Mouse (Mus musculus) granulocyte monocyte progenitor cell, adult 5-6 weeks (primary cell): Measurements from ENCODE around the gene Coa3. TPM values are rescaled to one million over a fixed set of nuclear protein-coding genes. Genes with fewer than 3 reads are reported as not detected.
A peak's percentile ranks its signal among the peaks of the same experiment; 100 is the strongest.
"Not testable (repeated sequence)": the region's sequence is repeated elsewhere in the genome, so short reads cannot be mapped to it uniquely, and the experiment has no call there.

ENCODE experiments used
- ATAC-seq: replicated peaks from 2 replicates; pipeline ENCODE4 v1.8.0; 2016; ENCODE audit warnings: mild to moderate bottlenecking, moderate TSS enrichment, inconsistent platforms; ENCODE audit not compliant: poor library complexity, severe bottlenecking
- total RNA-seq, 2 experiments: library from RNA; stranded (forward) in 1 of 2; stranded (reverse) in 1 of 2; fragments of 200-712, 200-1000 nt in 1 of 2; fragments of >200 nt in 1 of 2; fragmentation: Nextera tagmentation in 1 of 2; gene quantifications; 2 replicates each; pipeline ENCODE4 v1.2.3; 2014 to 2017

Coa3 gene
- total RNA-seq (2014; fragmentation: Nextera tagmentation) (53.2 and 61.3 TPM in 2 replicates), total RNA-seq (2017) (32.3 and 35.5 TPM in 2 replicates)

DNA sequence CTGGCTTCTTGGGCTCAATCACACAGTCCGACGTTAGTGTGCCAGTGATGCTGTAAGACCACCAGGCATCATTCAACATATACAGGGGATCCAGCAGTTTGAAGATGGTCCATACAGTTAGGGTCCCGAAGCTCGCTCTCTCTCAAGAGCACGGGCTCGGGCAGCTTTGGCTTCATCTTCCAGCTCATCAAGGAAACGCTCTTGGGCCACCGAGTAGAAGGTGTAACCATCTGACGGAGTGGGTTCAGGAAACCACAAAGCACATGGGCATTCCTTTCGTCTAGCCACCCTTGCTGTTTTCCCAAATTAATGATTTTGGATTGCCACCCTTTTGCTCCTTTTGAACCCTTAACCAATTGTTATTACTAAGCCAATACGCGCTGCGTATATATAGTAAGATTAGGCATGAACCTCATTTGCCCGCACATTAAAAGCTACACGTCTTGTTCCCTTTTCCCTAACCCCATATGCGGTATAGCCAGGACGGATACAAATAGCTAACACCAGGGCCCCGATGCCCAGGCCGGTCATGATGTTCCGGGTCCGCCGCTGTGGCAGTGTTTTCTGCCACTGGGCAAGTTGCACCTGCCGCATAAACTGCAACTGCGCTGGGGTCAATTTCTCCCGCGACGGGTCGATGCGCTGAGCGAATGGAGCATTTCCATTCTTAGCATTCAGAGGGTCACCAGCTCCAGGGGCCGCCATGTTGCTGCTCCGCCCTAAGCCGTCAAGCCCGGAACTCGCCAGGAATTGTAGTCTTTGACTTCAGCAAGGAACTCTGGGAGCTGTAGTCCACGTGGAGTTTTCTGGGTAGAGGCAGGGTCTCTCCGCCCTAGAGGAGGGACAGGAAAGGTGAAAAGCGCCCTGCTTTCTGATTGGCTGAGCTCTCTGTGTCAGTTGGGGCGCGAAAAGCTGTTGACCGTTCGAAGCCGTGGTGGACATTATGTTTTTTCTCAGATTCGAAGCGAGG lies at the start of gene Coa3, which contains the start of gene Cntd1:
Gene Coa3 (minus strand): TSS at position 892 of the 970 bp plus-strand sequence.
Gene Cntd1 (plus strand): TSS at position 790 of the 970 bp plus-strand sequence.
- ATAC-seq: peak; percentile 92

DNA sequence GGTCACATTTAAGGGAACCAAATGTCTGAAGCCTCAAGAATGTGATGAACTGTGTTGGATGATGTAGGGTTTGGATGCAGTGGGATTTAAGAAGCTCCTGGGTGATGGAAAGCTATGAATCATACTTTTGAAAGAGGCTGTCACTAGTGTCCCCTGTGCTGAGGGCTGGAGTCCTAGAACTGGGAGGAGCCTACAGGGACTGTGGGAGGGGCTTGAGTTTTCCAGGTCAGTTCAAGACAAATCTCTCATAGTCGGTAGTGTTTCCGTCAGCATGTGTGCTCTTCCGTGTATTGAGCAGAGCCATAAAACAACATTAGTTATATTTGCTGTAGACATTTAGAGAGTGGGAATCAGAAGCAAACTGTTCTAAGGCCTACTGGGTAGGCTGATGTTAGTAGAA lies 48.4 kb upstream of the Coa3 start:
- no peak for ATAC-seq

DNA sequence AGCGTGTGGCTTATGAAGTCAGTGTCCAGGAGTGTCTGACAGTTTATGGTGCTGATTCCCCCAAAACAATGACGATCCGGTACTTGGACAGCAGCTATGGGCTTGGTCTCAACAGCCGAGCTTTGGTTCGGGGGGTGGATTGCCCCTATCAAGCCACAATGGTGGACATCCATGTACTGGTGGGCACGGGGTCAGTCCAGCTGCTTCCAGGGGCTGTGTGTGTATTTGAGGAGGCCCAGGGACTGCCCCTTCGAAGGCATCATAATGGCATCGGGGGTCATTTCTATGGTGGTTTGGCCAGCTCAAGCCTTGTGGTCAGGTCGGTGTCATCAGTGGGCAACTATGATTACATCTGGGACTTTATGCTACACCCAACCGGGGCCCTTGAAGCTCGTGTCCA lies 47.2 kb upstream of the Coa3 start:
- ATAC-seq: no peak

DNA sequence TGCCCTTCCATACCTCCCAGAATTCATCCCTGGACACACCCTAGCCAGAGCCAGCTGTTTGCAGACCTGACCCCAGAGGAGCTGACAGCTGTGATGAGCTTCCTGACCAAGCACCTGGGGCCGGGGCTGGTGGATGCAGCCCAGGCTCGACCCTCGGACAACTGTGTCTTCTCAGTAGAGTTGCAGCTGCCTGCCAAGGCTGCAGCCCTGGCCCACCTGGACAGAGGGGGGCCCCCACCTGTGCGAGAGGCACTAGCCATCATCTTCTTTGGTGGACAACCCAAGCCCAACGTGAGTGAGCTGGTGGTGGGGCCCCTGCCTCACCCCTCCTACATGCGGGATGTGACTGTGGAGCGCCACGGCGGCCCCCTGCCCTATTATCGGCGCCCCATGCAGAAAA lies 46.3 kb upstream of the Coa3 start:
- ATAC-seq: not testable (repeated sequence)

DNA sequence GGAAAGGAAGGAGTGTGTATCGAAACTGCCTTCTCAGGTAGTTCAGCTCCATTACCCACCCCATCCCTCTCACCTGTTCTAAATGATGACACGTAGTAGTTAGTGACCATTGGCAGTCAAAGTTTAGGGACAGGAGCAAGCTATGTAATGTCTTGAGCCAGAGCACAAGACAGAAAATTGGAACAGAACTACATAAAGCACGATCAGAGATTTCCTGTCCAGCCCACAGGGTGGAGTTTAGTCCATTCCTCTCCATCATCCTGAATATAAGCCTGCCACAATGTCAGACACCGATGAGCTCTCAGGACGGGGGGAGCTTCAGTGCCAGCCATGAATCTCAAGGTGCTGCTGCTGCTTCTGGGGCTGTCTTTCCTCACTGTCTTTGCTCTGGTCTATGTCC lies 45.8 kb upstream of the Coa3 start, which contains the start of gene Aoc2:
Gene Aoc2 (plus strand): TSS at position 301 of the 400 bp plus-strand sequence.
- no peak for ATAC-seq

DNA sequence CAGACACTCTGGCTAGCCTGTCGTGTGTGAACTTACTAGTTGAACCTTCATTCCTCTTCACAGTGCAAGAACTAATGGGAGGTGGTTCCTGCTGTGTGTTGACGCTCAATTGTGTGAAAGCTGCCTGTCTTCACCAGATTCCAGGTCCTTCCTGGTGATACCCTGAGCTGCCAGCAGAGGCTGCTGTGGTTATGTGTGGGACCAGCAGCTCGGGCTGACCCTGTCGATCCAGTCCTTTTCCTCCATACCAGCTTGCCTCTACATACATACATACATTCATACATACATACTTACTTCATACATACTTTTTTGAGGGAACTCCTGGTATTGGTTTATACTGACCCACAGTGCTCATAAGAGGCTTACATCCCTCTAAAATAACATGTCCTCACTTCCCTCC lies 44.7 kb upstream of the Coa3 start:
- peak; percentile 68 for ATAC-seq

DNA sequence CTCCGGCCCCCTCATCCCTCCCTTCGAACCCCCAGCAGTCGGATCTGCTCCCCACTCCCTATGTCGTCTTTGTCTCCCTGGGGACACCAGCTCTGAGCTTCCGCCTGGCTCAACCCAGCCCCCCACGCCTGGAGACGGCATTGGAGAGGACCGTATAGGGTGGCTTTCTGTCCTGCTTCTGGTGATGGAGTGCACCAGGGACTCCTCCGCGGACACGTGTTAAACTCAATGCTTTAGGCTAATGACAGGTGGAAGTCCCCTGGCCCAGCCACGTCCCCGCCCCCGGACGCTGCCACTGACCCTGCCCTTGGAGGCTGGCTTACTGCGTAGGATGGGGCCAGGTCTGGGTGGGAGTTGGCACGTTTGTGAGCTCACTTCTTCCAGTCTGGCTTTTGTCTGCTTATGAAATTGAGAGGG lies 37.6 kb upstream of the Coa3 start:
- ATAC-seq: peak; percentile 61

DNA sequence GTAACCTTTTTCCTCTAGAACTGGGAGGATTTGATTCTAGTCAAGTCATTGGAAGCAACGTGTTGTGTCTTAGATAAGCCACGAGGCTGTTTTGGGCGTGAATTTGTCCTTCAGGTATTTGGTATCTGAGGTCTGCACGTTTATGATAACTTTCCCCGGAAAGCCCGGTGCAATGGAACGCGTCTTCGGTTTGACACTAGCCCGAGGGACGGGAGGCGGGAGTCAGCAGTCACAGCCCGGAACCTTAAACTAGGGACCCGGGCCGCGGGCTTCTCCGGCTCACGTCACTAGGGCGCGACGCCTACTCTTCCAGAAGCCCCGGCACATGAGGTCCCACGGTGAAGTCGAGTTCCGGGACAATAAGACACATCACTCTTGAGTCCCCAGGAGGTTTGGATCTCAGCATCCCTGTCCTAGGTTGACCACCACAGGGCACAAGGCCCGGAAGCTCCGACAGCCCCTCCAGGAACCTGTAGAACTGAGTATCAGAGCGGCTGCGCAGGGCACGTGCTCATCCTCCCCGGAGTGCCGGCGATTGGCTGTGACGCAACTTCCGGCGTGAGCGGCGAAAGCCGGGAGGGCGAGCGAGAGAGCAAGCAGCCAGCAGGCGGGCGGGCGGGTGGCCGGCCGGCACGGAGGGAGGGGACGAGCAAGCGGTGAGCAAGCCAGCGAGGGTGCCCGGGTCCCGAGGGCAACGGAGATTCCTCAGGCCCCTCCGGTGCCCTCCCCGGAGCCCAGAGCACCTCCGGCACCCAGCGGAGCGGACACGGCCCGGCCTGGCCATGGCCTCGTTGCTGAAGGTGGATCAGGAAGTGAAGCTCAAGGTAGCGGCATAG lies 37.0 kb upstream of the Coa3 start, which contains the start of gene Psme3:
Gene Psme3 (plus strand): TSS at position 549 of the 836 bp plus-strand sequence.
- peak; percentile 84 for ATAC-seq

DNA sequence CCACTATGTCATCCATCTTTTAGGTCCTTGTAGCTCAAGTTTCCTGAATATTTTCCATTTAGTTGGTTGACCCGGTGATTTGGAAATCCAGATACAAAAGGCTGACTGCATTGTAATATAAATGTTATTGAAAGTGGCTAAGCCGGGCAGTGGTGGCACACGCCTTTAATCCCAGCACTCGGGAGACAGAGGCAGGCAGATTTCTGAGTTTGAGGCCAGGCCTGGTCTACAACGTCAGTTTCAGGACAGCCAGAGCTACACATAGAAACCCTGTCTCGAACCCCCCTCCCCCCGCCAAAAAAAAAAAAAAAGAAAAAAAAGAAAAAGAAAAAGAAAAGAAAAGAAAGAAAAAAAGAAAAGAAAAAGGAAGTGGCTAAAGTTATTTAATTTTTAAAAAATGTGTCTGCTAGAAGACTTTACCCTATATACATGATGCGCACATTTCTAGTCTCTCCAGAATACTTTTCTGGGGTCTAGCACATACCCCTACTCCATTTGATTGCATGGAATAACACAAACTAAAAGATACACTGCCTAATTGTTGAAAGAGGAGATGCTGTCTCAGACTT lies 36.3 kb upstream of the Coa3 start:
- ATAC-seq: no peak

DNA sequence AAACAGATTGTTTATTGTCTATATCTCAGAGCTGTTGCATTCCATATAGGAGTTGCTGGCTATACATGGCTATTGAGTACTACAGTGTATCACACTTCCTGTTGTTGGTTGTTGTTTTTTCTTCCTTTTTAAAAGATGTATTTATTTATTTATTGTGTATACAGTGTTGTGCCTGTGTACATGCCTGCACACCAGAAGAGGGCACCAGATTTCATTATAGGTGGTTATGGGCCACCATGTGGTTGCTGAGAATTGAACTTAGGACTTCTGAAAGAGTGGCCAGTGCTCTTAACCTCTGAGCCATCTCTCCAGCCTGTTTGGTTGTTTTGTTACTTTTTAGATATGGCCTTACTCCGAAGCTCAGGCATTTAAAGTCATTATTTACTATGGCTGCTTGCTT lies 35.7 kb upstream of the Coa3 start:
- no peak for ATAC-seq

DNA sequence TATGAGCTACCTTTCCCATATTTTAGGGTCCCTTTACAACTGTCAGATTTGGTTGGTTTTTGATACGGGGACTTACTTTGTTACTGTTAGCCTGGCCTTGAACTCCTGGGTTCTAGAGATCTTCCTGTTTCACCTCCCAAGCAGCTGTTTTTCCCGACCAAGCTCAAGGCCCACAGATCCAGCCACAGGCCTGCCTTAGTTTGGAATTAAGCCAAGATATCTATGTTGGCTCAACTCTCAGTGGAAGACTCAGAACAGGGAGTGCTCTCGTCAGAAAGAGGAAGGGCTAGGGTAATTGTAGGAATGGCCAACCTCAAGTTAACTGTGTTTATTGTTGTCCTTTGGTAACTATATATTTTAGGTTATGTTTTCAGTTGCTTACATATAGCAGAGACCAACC lies 33.2 kb upstream of the Coa3 start:
- no peak for ATAC-seq

DNA sequence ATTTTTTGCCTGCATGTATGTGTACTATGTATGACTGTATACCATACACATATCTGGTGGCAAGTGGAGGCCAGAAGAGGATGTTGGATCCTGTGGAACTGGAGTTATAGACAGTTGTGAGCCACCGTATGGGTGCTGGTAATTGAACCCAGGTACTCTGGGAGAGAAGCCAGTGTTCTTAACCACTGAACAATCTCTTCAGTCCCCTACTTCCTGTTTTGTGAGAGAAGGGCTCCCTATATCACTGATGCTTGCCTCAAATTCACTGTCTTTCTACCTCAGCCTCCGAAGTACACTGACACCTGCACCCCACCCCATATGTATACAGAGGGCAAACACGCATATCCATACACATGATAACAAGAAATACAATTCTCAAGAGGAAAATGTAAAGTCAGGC lies 32.2 kb upstream of the Coa3 start:
- no peak for ATAC-seq

DNA sequence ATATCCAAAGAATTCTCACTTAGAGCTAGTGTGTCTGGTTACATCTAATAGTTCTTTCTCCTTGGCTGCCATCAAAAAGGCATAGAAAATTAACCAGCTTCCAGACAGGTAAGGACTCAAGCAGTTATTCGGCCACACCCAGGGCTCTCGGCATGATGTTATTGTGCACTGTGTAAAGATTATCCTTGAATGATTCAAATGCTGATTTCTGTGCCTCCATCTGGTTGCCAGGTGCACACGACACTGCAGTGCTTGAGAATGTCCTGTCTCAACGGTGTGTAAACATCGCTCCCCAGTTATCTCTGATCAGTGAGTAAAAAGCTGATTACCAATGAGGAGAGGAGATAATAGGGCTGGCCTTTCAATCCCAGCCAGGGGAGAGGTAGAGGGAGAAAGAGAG lies 28.8 kb upstream of the Coa3 start:
- ATAC-seq: no peak

DNA sequence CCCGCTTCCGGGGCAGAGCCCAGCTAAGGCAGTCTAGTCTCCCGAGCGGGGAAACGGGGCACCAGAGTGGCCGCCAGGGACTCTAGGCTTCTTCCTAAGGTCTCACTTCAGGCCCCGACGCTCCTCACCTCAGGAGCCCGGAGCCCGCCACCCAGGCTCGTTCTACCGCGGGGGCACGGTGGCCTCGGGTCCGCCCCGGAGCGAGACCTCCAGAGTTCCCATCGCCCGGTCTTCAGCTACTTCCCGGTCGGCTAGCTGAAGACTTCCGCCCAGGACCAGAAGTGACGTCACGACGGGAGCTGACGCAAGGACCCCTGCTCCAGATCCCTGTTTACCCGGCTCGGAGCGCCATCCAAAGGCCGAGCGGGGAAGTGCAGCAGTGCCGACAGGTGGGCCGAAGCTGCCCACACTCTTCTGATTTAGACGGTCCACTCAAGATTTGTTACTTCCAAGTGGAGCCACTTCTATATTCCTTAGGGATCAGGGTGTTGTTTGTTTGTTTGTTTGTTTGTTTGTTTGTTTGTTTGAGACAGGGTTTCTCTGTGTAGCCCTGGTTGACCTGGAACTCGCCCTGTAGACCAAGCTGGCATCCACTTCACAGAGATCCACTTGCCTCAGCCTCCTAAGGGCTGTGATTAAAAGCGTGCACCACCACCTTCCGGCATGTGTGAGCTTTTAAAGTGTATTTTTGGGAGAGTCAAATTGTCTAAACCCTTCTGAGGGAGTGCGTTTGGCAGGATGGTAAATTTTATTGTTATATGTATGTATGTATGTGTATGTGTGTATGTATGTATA lies 23.3 kb upstream of the Coa3 start, which contains the start of gene Becn1:
Gene Becn1 (minus strand): TSS at position 283 of the 795 bp plus-strand sequence.
- peak; percentile 97 for ATAC-seq

DNA sequence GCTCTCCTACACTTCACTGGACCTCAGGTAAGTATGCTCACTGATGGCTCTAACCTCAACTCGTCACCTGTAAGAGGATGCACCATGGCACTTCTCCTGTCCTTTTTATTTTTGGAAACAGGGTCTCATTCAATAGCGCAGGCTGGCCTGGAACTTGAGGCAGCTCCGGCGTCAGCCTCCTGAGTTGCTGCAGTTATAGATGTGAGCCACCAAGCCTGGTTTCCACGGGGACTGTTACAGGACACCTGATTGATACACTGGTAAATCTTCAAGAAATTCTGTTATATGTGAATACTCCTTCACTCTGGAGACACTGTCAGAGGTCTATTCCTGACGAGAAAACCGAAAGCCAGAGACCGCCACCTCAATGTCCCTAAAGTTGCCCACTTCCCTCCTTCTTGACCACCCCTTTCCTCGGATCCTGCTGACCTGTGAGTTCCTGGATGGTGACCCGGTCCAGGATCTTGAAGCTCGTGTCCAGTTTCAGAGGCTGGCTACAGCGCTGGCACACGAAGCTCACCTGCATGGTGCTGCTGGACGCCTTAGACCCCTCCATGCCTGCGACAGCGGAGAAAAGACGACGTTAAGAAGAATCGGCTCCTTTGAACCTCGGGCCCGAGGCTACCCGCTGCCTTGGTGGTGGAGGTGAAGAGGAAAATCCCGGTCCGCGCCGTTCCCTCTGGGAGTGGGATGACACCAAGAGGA lies 22.5 kb upstream of the Coa3 start:
- ATAC-seq: peak; percentile 25

DNA sequence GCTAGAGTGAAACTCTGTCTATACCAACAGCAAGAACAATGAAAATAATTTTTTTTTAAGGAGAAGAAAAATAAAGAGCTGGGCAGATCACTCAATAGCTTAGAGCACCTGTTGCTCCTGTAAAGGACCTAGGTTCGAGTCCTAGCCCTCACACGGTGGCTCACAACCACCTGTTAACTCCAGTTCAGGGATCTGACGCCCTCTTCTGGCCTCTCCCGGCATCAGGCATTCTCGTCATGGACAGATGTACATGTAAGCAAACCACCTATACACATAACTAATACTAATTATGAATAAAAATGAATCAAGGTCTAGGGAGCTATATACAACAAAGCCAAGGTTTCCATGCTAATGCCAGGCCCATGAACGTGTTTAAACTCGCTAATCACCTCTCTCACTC lies 22.0 kb upstream of the Coa3 start:
- ATAC-seq: no peak

DNA sequence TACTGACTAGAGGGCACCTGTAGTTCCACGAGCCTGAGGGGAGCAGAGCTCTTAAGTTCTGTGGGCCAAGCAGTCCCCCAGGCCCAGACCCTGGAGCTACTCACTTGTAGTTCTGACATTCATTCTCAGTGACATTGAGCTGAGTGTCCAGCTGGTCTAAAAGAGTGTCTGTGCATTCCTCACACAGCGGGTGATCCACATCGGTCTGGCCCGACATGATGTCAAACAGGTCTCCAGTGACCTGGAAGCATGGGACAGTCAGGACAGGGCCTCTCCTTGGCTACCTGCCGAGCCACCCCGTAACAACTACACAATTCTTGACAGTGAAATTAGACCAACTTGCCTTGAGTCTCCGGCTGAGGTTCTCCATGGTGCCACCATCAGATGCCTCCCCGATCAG lies 16.3 kb upstream of the Coa3 start:
- no peak for ATAC-seq

DNA sequence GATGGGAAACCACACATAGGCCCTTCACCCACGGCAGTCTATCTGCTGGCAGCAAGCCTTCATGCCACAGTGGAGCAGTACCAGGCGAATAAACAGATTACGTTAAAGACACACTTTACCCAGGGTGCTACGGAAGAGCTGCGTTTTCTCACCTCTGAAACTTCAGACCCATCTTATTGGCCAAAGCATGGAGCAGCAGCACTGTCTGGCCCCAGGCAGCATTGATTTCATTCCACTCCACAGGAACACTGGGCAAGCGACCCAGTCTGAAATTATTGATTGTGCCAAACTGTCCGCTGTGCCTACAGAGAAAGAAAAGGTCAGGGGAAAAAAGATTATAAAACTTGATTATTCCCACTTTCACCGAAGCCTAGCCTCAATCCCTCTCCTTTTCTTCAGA lies 12.3 kb upstream of the Coa3 start:
- no peak for ATAC-seq

DNA sequence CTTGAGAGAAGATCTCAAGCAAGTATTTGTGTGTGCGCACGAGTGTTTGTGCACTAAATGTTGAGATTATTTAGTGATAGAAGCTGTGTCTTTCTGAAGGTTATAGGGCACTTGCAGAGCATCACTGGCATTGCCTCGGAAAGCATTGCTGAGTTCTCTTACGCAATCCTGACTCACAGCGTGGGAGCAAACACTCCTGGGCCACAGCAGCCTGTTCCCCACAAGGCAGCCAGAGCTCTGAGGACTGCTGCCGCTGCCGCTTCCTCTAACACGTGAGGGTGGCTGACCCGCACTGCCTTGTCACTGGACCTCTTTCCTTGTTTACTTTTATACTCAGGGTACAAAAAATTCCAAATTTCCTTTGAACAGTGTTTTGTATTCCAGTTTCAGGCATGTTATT lies 8.4 kb upstream of the Coa3 start:
- ATAC-seq: peak; percentile 93
